Mouse (Mus musculus) limb, embryonic 13.5 days (tissue): ENCODE results near the gene Gsta3. TPM values are rescaled to one million over a fixed set of nuclear protein-coding genes. Genes with fewer than 3 reads are reported as not detected.

Experiments used
- ATAC-seq: fragments of 200-750 bp; cut with Nextera tagmentation; 2 replicates; pipeline ENCODE4 v1.8.0; 2017; ENCODE audit warnings: low read depth, moderate number of reproducible peaks, moderate TSS enrichment; ENCODE audit not compliant: low FRiP score
- H3K27ac ChIP-seq: fragments of 300-500 bp; sonication (generic); 2 replicates; pipeline ENCODE4 v1.5.1; 2015; ENCODE audit warnings: inconsistent platforms, mild to moderate bottlenecking, moderate library complexity
- H3K27me3 ChIP-seq: fragments of 300-500 bp; sonication (generic); 2 replicates; pipeline ENCODE4 v1.6.1; 2015; ENCODE audit warnings: mild to moderate bottlenecking, inconsistent platforms
- H3K36me3 ChIP-seq: fragments of 300-500 bp; sonication (generic); 2 replicates; pipeline ENCODE4 v1.6.1; 2015; ENCODE audit warnings: inconsistent platforms, mild to moderate bottlenecking, moderate library complexity
- H3K4me1 ChIP-seq: fragments of 300-500 bp; sonication (generic); 2 replicates; pipeline ENCODE4 v1.6.1; 2015; ENCODE audit warnings: inconsistent platforms
- H3K4me2 ChIP-seq: fragments of 300-500 bp; sonication (generic); replicated peaks from 2 replicates; pipeline ENCODE4 v1.6.1; 2015; ENCODE audit warnings: inconsistent platforms, mild to moderate bottlenecking, moderate library complexity
- H3K4me3 ChIP-seq: fragments of 300-500 bp; sonication (generic); 2 replicates; pipeline ENCODE4 v1.5.1; 2015; ENCODE audit warnings: moderate library complexity, mild to moderate bottlenecking, inconsistent platforms
- H3K9ac ChIP-seq: fragments of 300-500 bp; sonication (generic); 2 replicates; pipeline ENCODE4 v1.6.1; 2015; ENCODE audit warnings: mild to moderate bottlenecking, inconsistent platforms
- H3K9me3 ChIP-seq: fragments of 300-500 bp; sonication (generic); 2 replicates; pipeline ENCODE4 v1.6.1; 2016; ENCODE audit warnings: inconsistent platforms
- WGBS: fragments of 180-500 bp; shearing (Covaris S2); methylation state at CpG from one replicate; pipeline ENCODE4 v1.1.7; 2015; 5-methylcytosine and 5-hydroxymethylcytosine counted together
- polyA plus RNA-seq: library from polyadenylated mRNA; unstranded; fragments of >200 nt; fragmentation: Nextera tagmentation; extraction: Ambion mirVana; gene quantifications from 2 replicates; pipeline ENCODE4 v1.2.1, GENCODE M21; 2015

The Gsta3 gene
- polyA plus RNA-seq, 1 experiment from 2014 or later, result 0.39 TPM

DNA sequence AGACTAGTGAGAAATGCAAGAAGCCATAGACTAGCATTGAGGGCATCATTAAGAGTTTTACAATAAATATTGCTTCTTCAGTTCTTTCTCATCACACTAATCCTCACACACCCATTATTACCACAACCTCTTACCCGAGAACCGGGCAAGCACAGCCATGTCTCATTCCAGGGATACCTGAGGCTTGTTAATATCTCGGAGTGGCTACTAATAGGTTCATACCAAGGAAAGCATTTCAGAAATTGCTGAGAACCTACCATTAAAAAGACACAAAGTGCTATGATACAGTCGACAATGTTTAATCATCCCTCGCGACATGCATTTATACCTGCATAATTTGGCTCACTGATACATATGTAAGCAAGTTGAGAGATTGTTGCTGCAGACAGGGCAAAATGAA is 5.0 kb upstream of the Gsta3 start:
- H3K4me2 ChIP-seq, result no peak overlapping the region
- 81% methylated on average over 6 of the region's 6 CpGs for WGBS
- H3K36me3 ChIP-seq, result no peaks in the 10 kb centered on the region
- H3K9ac ChIP-seq, result no peak overlapping the region
- H3K9me3 ChIP-seq, result no peaks in the 10 kb centered on the region
- peaks cover 3% of the 10 kb centered on the region; the same call in 1 of the 2 replicates for H3K4me1 ChIP-seq
- H3K27me3 ChIP-seq, result no peaks in the 10 kb centered on the region
- H3K27ac ChIP-seq, result no peak overlapping the region
- H3K4me3 ChIP-seq, result no peak overlapping the region
- no peak for ATAC-seq

DNA sequence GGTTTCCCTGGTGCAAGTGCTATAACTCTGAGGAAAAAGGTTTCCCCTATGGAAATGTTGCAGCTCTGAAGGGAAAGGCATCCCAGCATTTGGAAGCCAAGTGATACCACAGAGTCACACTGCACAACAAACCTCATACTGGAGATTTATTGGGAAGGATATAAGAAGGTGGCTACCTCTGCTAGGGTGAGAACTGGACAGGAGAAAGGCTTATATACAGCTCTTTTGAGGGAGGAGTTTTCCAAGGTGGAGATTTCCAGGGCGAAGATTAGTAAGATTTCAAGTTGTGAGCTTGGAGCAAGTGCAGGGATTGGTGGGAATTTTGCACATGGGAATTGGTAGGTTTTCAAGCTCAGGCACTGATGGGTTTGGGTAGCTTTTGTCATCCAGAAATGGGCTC is 707 bp downstream of the Gsta3 start:
- ATAC-seq, result no peak

DNA sequence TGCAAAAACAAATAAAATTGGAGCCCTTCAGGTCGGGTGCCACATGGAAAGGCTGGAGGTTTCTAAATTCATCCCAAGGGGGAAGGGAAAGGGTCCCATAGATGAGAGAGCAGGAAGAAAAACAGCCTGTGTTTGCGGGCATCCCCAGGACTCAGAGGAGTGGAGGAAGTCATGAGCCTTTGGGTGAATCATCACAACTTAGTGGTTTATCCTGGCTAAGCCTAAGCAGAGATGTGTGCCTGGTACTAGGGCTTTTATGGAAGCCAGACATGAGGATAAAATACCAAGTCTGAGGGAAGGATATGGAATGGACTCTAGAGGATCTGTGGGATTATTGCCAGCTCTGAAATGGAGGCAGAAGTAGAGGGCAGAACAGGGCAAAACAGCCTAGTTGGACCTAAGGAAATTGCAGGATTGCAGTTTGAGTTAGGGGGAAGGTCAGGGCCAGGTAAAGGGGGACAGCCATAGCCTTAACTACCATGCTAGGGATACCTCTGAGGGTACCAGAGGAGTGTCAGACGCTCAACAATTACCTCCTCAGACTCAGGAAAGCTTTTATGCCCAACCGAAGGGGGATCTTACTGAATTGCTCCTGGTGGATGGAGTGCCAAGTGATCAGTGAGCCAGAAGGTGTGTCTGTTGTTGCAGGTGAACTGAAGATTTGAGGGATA is 4.0 kb downstream of the Gsta3 start:
- Histone ChIP-seq H3K4me2 (no peak overlapping the region), H3K27ac (no peak overlapping the region), H3K27me3 (no peaks in the 10 kb centered on the region), H3K36me3 (no peaks in the 10 kb centered on the region), H3K9me3 (no peaks in the 10 kb centered on the region), H3K4me1 (no peaks in the 10 kb centered on the region), H3K9ac (no peak overlapping the region), H3K4me3 (no peak overlapping the region)
- WGBS, result 78% methylated on average over 4 of the region's 4 CpGs
- ATAC-seq, result no peak

More for the DNA sequence above, 707 bp downstream of the Gsta3 start:
- Histone ChIP-seq H3K4me2 (no peak overlapping the region), H3K27me3 (no peaks in the 10 kb centered on the region), H3K4me3 (no peak overlapping the region), H3K4me1 (no peaks in the 10 kb centered on the region), H3K36me3 (no peaks in the 10 kb centered on the region), H3K9ac (no peak overlapping the region), H3K27ac (no peak overlapping the region), H3K9me3 (no peaks in the 10 kb centered on the region)
- 88% methylated on average over 1 of the region's 1 CpGs for WGBS

DNA sequence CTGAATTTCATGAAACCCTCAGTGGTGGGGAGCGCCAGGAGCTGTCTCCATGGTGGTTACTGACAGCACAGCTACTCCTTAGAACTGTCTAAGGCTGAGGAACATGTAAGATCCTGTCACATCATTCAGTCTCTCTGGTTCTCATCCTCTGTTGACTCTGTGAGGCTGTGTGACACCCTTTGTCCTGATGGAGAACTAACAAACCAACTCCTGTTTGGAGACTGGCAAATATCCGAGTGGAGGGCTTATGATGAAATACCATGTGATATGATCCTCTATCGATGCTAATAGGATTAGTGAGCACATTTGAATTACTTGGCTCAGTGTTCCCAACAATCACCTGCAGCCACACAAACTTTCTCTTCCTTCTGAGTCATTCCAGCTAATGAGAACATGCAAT is 5.7 kb downstream of the Gsta3 start:
- H3K4me2 ChIP-seq, result no peak overlapping the region
- 83% methylated on average over 3 of the region's 3 CpGs for WGBS
- ATAC-seq, result no peak
- H3K9me3 ChIP-seq, result no peaks in the 10 kb centered on the region
- H3K4me1 ChIP-seq, result no peaks in the 10 kb centered on the region
- H3K36me3 ChIP-seq, result no peaks in the 10 kb centered on the region
- no peak overlapping the region for H3K4me3 ChIP-seq
- no peak overlapping the region for H3K9ac ChIP-seq
- no peaks in the 10 kb centered on the region for H3K27me3 ChIP-seq
- H3K27ac ChIP-seq, result no peak overlapping the region

DNA sequence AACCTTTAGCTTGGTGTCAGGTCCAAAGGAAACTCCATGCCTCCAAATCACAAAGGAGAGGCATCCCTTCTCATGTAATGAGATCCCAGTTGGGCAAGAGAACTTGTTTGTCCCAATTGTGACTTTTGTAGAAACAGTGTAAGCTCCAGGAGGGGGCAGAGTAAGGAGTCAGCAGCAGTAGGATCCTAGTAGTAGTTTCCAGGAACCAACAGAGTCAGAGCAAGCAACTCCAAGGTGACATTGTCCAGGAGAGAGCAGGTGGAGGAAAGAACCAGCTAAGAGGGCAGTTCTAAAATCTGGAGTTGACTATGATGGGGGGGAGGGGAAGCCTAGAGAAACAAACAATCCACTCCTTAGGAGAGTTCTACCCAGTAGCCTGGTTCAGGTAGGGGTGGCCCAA is 7.5 kb downstream of the Gsta3 start:
- no peak for ATAC-seq
- Histone ChIP-seq H3K4me3 (no peak overlapping the region), H3K27ac (no peak overlapping the region), H3K4me1 (no peaks in the 10 kb centered on the region), H3K4me2 (no peak overlapping the region), H3K9me3 (no peaks in the 10 kb centered on the region), H3K9ac (no peak overlapping the region), H3K36me3 (no peaks in the 10 kb centered on the region), H3K27me3 (no peaks in the 10 kb centered on the region)

DNA sequence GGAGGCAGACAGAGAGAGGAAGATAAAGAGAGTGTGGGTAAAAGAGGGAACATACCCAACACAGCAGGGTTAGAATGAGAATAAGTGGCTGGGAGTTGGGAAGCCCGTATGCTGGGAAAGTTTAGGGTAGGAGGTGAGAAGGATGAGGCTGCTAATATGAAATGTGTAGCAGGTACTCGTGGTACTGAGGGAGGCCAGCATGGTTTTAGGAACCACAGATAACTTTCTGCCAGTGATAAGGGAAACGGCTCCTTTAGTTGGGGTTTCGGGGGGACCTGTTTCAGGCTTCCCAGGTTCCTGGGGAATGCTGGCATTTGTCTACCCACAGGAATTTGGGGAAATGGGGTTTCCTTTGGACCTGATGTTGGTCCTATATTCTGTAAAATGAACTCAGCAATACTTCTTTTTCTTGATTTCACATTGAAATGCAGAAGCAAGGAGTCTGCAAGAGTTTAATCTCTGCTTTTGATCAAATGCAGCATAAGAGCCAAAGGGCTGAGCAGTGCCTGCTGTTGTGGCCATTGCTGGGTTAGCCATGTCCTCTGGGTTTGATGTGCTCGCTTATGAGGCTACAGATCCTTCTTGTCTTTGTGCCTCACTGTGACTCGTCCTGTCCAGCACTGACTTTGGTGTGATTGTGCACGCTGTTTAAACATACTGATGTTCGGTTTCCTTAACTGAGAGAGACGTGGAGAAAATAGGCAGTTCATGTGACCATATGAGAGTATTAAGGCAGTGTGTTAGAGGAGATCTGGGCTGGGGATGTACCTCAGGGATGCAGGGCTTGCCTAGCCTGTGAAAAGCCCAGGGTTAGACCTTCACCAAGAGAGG is 8.4 kb downstream of the Gsta3 start:
- no peak overlapping the region for H3K4me2 ChIP-seq
- ATAC-seq, result no peak
- no peak overlapping the region for H3K9ac ChIP-seq

DNA sequence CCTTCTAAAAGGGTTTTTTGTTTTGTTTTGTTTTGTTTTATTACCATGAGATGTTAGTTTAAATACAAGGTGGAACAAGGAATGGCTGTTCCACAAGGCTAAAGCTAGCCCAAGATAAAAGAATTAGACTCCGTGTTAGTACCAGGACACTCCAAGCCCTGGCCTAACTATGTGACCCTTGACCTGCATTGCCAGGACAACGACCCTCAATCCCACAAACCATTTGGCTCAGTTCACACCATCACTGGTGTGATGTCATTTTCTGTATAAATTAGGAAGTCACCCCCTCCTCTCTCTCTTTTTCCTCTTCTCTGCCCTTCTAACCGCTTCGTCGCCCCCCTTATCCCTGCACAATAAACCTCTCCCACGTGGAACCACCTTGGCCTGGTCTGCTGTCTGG is 11.3 kb downstream of the Gsta3 start:
- no peak overlapping the region for H3K4me3 ChIP-seq
- no peaks in the 10 kb centered on the region for H3K36me3 ChIP-seq
- H3K9me3 ChIP-seq, result no peaks in the 10 kb centered on the region
- H3K27me3 ChIP-seq, result no peaks in the 10 kb centered on the region
- no peak overlapping the region for H3K9ac ChIP-seq
- H3K4me1 ChIP-seq, result peaks cover 5% of the 10 kb centered on the region
- H3K27ac ChIP-seq, result no peak overlapping the region
- H3K4me2 ChIP-seq, result no peak overlapping the region
- ATAC-seq, result no peak
- WGBS, result 72% methylated on average over 6 of the region's 6 CpGs

More for the DNA sequence above, 8.4 kb downstream of the Gsta3 start:
- Histone ChIP-seq H3K4me1 (no peaks in the 10 kb centered on the region), H3K27me3 (no peaks in the 10 kb centered on the region), H3K9me3 (no peaks in the 10 kb centered on the region), H3K36me3 (no peaks in the 10 kb centered on the region), H3K27ac (no peak overlapping the region), H3K4me3 (no peak overlapping the region)
- WGBS, result 88% methylated on average over 9 of the region's 9 CpGs

DNA sequence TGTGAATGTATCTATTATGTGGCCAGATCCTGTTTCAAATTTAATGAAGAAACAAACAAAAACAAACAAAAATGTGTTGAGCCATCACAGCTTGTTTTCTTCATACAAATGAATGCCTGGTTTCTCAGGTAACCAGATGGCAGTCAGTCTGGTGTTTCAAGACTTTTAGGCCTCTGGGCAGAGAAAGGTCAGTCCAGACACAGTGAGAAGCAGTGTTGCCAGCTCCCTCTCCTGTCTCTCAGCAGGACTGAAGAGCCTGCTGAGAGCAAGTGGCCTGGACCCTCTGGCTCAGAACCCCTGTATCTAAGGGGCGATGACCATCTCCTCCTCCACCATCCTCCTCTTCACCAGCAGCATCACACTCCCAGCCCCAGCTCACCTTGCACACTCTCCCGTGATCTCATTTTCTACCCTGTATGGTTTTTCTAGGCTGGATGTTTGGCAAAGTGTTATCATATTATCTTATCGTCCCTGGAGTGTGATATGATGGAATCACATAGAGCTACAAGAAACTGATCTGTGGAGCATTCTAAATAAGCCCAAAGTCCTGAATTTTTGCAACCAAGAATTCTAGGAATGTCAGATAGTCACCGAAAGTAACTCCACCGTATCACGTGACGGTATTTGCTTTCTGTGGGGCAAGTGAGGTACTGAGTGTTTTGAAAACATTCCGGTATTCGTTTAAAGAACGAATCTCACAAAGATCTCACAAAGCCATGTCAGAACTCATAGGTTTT is 12.3 kb downstream of the Gsta3 start:
- no peak overlapping the region for H3K27ac ChIP-seq
- peaks cover 5% of the 10 kb centered on the region for H3K4me1 ChIP-seq
- H3K4me2 ChIP-seq, result no peak overlapping the region
- H3K9me3 ChIP-seq, result no peaks in the 10 kb centered on the region
- 78% methylated on average over 10 of the region's 10 CpGs for WGBS
- H3K27me3 ChIP-seq, result no peaks in the 10 kb centered on the region
- no peak overlapping the region for H3K4me3 ChIP-seq
- H3K36me3 ChIP-seq, result no peaks in the 10 kb centered on the region
- ATAC-seq, result no peak
- no peak overlapping the region for H3K9ac ChIP-seq

DNA sequence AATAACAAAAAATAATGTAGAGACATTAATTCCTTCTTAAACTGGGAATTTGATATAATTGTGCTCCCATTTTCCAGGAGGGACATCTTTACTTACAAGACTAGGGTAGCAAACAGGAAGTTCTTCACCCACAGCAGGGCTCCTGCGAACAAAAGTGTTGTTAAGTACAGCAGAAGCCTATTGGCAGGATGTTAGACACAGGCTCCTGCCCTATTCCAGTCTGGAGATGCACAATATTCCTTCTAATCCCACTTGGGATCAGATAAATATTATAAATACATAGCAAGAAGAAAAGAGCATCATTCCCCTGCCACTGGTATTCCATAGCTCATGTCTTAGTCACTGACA is 12.9 kb downstream of the Gsta3 start:
- 85% methylated on average over 1 of the region's 1 CpGs for WGBS
- Histone ChIP-seq H3K4me2 (no peak overlapping the region), H3K4me1 (peaks cover 5% of the 10 kb centered on the region), H3K27ac (no peak overlapping the region), H3K4me3 (no peak overlapping the region), H3K9me3 (no peaks in the 10 kb centered on the region), H3K36me3 (no peaks in the 10 kb centered on the region), H3K9ac (no peak overlapping the region), H3K27me3 (no peaks in the 10 kb centered on the region)
- no peak for ATAC-seq

DNA sequence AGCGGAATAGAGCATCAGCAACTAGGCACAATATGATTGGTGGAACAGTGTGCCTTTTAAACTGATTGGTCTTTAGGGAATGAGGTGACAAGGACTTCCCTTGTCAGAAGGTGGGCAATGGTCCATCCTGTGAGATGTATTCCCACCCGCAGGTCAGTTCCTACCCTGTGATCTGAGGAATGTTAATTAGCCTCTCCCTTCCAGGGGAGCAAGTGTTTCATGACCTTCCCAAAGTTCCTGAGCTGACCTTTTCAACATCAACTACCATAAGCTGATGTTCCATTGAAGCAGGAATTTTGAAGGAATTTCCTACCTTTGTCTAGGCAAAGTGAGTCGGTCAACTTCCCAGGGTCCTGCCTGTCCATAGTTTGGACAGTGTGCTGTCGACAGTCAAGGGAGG is 13.5 kb downstream of the Gsta3 start:
- H3K36me3 ChIP-seq, result no peaks in the 10 kb centered on the region
- no peak overlapping the region for H3K9ac ChIP-seq
- 76% methylated on average over 4 of the region's 4 CpGs for WGBS

DNA sequence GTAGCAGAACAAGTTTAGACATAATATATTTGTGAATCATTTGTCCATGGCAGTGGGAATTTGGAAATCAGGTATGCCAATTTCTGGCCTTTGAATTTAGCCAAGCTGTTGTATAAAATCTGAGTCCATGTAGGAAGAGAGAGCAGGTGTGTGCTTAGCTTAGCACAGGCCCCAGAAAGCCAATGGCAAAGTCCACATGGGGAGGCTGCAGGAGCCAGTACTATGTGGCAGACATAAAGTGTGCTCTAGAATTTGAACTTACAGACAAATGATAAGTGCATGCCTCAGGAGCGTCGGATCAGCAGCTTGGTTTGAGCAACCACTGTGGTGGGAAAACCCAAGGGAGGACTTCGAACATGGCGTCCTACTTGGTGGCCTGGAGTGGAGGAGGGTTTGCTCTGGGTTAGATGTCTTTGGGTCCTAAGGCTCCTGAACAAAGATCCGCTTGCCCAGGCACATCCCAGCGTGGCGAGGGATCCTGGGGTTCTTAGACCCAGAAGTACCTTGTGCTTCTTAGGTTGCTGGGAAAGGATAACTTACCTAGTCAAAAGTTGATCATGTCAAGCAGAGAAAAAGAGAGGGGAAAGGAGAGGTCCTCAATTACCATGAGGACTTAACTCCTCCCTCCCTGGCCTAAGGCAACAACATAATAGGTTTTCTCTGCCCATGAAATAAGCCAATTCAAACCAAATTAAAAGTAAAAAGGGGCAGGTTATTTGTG is 15.4 kb downstream of the Gsta3 start:
- Histone ChIP-seq H3K4me2 (no peak overlapping the region), H3K27ac (no peak overlapping the region), H3K9ac (no peak overlapping the region), H3K4me3 (no peak overlapping the region), H3K9me3 (no peaks in the 10 kb centered on the region), H3K36me3 (no peaks in the 10 kb centered on the region), H3K4me1 (peaks cover 5% of the 10 kb centered on the region), H3K27me3 (no peaks in the 10 kb centered on the region)
- 87% methylated on average over 7 of the region's 7 CpGs for WGBS
- no peak for ATAC-seq

More for the DNA sequence above, 13.5 kb downstream of the Gsta3 start:
- H3K27me3 ChIP-seq, result no peaks in the 10 kb centered on the region
- H3K27ac ChIP-seq, result no peak overlapping the region
- peaks cover 5% of the 10 kb centered on the region for H3K4me1 ChIP-seq
- H3K4me2 ChIP-seq, result no peak overlapping the region
- ATAC-seq, result no peak
- H3K9me3 ChIP-seq, result no peaks in the 10 kb centered on the region
- no peak overlapping the region for H3K4me3 ChIP-seq

DNA sequence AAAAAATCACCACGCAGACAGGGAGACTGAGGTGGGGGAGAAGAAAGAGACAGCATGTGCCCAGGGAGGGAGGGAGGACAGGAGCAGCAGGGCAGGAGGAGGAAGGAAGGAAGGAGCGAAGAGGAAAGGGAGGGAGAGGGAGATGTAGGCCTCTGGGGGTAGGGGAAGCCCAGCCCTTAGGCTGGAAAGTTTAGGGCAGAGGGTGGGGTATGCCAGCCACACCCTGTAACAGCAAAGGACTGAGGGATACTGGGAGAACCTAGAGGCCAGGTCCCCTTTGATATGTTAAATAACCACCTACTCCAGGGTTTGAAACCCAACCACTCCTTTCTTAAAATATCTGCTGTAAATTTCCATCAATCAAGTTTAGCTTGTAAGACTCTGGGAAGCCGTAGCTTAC is 16.0 kb downstream of the Gsta3 start:
- no peak overlapping the region for H3K4me2 ChIP-seq
- H3K9ac ChIP-seq, result no peak overlapping the region
- H3K36me3 ChIP-seq, result no peaks in the 10 kb centered on the region
- no peak overlapping the region for H3K4me3 ChIP-seq
- H3K27ac ChIP-seq, result no peak overlapping the region
- peaks cover 5% of the 10 kb centered on the region for H3K4me1 ChIP-seq
- H3K9me3 ChIP-seq, result no peaks in the 10 kb centered on the region
- ATAC-seq, result 0 out of 2 replicates have a peak, but pooled peaks have one; percentile 24
- 55% methylated on average over 3 of the region's 3 CpGs for WGBS
- no peaks in the 10 kb centered on the region for H3K27me3 ChIP-seq
